Mouse (Mus musculus): ENCODE measurements at regions not wholly inside any gene's neighbourhood (a gene's known extent, or its start where the extent isn't known, plus 50 kb on each side); places are given as distances from the start of the nearest gene placed in this dataset.

DNA sequence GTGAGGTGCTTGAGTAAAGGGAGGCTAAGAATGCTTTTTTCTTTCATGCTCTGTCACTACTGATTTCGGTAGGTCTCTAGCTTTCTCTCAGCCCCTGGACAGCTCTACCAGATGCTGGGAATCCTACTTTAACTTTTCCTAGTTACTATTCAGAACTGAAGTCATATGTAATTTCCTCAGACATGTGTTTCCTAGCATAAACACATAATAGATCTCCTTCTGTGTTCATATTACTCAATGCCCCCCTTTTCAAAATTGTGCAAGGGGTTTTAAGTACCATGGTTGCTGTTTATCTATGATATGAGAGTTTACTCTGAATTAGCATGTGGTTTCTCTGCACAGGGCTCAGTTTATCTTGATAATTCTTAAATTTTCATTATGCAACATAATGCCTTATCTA lies 1472.5 kb downstream of the Olfm4 start:
- no peak for DNase-seq (ENCODE audit: low read depth, low spot score)

DNA sequence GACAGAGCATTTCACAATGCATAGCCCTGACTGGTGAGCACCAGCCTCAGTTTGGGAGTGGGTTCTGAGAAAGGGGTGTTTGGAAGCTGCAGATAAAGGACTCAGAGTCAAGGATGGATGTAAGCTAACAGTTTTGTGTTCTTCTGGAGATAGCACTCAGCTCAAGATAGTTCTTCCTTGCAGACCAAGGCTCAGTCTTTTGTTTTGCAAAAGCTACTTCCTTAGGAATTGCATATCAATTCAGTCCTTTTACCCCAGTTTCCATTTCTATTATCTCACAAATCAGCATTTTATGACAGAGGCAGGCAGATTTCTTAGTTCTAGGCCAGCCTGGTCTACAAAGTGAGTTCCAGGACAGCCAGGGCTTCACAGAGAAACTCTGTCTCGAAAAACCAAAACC lies 1495.4 kb downstream of the Olfm4 start:
- DNase-seq (ENCODE audit: low read depth, low spot score): no peak

DNA sequence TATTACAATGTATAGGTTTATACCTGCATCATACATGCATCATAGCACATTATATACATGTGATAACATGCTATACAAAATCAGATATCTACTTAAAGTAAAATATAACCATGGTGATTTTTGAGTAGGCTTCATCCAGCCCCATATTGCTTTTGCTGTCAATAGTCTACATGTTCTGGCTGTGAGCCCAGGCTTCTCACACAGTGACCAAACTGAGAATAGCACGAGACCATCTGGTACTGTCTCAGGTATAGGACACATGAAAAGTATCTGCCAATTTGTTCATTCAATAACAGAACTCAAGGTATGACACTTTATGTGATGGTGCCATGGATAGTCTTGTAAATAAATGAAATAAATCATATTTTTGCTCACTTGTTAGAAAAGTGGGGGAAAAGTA lies 1499.7 kb downstream of the Olfm4 start:
- DNase-seq (ENCODE audit: low read depth, low spot score): peak; percentile 3

DNA sequence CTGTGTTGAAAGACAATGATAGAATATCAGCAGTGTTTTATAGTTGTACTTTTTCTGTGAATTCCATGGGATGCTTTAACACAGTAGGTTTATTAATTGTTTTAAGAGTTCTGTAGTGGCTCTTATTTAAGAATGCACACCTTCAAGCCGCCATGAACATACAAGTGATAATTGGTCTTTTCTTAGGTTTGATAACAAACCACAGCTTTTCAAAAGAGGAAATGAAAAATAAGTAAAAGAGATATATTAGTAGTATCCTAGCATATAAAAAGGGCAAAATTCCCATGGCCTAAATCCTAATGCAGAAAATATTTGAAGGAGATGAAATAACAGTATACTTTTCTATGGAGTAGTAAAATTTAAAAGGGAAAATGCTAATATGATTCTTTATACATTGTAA lies 1525.1 kb downstream of the Olfm4 start:
- no peak for DNase-seq (ENCODE audit: low read depth, low spot score)
